Mouse (Mus musculus) forebrain, embryonic 13.5 days (tissue): ENCODE measurements around the gene Eva1a. TPM values are rescaled to one million over a fixed set of nuclear protein-coding genes. Genes with fewer than 3 reads are reported as not detected.

Source experiments
- ATAC-seq: fragments of 200-750 bp; cut with Nextera tagmentation; 2 replicates; pipeline ENCODE4 v1.8.0; 2017
- H3K27ac ChIP-seq: fragments of 300-500 bp; sonication (generic); 2 replicates; pipeline ENCODE4 v1.5.1; 2015; ENCODE audit warnings: inconsistent platforms, mild to moderate bottlenecking, moderate library complexity
- H3K27me3 ChIP-seq: fragments of 300-500 bp; sonication (generic); 2 replicates; pipeline ENCODE4 v1.6.1; 2015; ENCODE audit warnings: mild to moderate bottlenecking, inconsistent platforms
- H3K36me3 ChIP-seq: fragments of 300-500 bp; sonication (generic); 2 replicates; pipeline ENCODE4 v1.6.1; 2015; ENCODE audit warnings: mild to moderate bottlenecking, inconsistent platforms; ENCODE audit not compliant: poor library complexity, severe bottlenecking
- H3K4me1 ChIP-seq: fragments of 300-500 bp; sonication (generic); 2 replicates; pipeline ENCODE4 v1.6.1; 2015; ENCODE audit warnings: inconsistent platforms
- H3K4me2 ChIP-seq: fragments of 300-500 bp; sonication (generic); 2 replicates; pipeline ENCODE4 v1.6.1; 2015; ENCODE audit warnings: inconsistent platforms, mild to moderate bottlenecking, moderate library complexity
- H3K4me3 ChIP-seq: fragments of 300-500 bp; sonication (generic); 2 replicates; pipeline ENCODE4 v1.5.1; 2015; ENCODE audit warnings: mild to moderate bottlenecking, inconsistent platforms
- H3K9ac ChIP-seq: fragments of 300-500 bp; sonication (generic); 2 replicates; pipeline ENCODE4 v1.6.1; 2015; ENCODE audit warnings: mild to moderate bottlenecking, inconsistent platforms
- H3K9me3 ChIP-seq: fragments of 300-500 bp; sonication (generic); replicated peaks from 2 replicates; pipeline ENCODE4 v1.6.1; 2016; ENCODE audit warnings: inconsistent platforms
- WGBS: fragments of 180-500 bp; shearing (Covaris S2); methylation state at CpG from one replicate; pipeline ENCODE4 v1.1.7; 2015; 5-methylcytosine and 5-hydroxymethylcytosine counted together
- polyA plus RNA-seq: library from polyadenylated mRNA; unstranded; fragments of >200 nt; fragmentation: Nextera tagmentation; extraction: Ambion mirVana; gene quantifications from 2 replicates; pipeline ENCODE4 v1.2.1, GENCODE M21; 2015

Eva1a gene
- polyA plus RNA-seq, result 1.2 and 1.9 TPM in 2 replicates

GRCm38 (mm10) chr6:82040834-82041487 is at the start of gene Eva1a:
Gene Eva1a, plus strand, starts transcription at chr6:82041043.
- Histone ChIP-seq H3K9ac (peak within 1 kb of the TSS; percentile 56), H3K36me3 (no peaks in the 10 kb centered on the region), H3K4me1 (peaks cover 16% of the 10 kb centered on the region), H3K4me3 (peak within 1 kb of the TSS; percentile 55), H3K4me2 (peak within 1 kb of the TSS; percentile 100), H3K27ac (no peak within 1 kb of the TSS), H3K27me3 (peaks cover 46% of the 10 kb centered on the region), H3K9me3 (no peaks in the 10 kb centered on the region)
- no peak for ATAC-seq
- 15% methylated on average over 11 of the region's 11 CpGs for WGBS

DNA sequence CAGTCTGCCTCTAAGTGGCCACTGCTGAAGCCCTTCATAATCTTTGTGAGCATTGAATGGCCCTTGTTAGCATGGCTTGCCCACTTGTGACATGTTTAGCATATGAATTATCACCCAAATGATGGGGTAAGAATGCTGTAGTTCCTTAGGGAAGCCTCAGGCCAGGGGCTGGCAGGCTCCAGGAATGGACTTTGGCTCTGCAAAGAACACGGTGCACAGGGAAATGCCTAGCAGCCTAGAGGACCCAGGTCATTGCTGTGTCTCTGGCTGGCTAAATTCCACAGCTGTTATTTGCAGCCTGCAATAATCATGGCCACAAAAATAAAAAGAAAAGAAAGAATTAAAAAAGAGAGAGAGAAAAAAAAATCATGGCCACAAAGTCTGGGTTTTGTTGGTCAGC is 28.5 kb upstream of the Eva1a start:
- Histone ChIP-seq H3K4me2 (no peak overlapping the region), H3K4me3 (no peak overlapping the region), H3K9ac (no peak overlapping the region), H3K27me3 (no peaks in the 10 kb centered on the region), H3K4me1 (no peaks in the 10 kb centered on the region), H3K27ac (no peak overlapping the region), H3K36me3 (no peaks in the 10 kb centered on the region), H3K9me3 (no peaks in the 10 kb centered on the region)
- ATAC-seq, result no peak
- 47% methylated on average over 1 of the region's 1 CpGs for WGBS

DNA sequence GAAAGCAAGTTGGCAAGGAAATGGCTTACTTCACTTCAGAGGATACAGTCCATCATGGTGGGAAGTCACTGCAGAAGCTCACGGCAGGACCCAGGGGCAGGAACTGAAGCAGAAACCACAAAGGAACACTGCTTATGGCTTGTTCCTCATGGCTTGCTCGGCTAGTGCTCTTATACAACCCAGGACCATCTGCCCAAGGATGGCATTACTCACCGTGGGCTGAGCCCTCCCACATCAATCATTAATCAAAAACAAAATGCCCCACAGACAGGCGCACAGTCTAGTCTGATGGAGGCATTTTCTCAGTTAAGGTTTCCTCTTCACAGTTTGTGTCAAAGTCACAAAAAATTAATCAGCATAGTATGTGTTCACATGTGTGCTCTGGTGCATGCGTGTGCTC is 19.8 kb upstream of the Eva1a start:
- Histone ChIP-seq H3K27me3 (no peaks in the 10 kb centered on the region), H3K9ac (no peak overlapping the region), H3K27ac (no peak overlapping the region), H3K4me1 (no peaks in the 10 kb centered on the region), H3K4me2 (no peak overlapping the region), H3K9me3 (no peaks in the 10 kb centered on the region), H3K36me3 (no peaks in the 10 kb centered on the region), H3K4me3 (no peak overlapping the region)
- 92% methylated on average over 5 of the region's 5 CpGs for WGBS
- no peak for ATAC-seq

- 85% methylated on average over 5 of the region's 5 CpGs for WGBS
- no peak overlapping the region for H3K27ac ChIP-seq
- H3K9ac ChIP-seq, result no peak overlapping the region
- H3K9me3 ChIP-seq, result no peaks in the 10 kb centered on the region
- no peak overlapping the region for H3K4me2 ChIP-seq
- no peaks in the 10 kb centered on the region for H3K36me3 ChIP-seq
- H3K27me3 ChIP-seq, result no peaks in the 10 kb centered on the region
- no peak overlapping the region for H3K4me3 ChIP-seq
- no peak for ATAC-seq
- H3K4me1 ChIP-seq, result no peaks in the 10 kb centered on the region
Observed at GRCm38 (mm10) chr6:82021494-82021893, 19.3 kb upstream of the Eva1a start.

GRCm38 (mm10) chr6:82029611-82030510 is 11.0 kb upstream of the Eva1a start:
- Histone ChIP-seq H3K4me2 (no peak overlapping the region), H3K27ac (no peak overlapping the region), H3K9ac (no peak overlapping the region), H3K9me3 (no peaks in the 10 kb centered on the region), H3K4me3 (no peak overlapping the region), H3K4me1 (0 out of 2 replicates have a peak, but pooled peaks cover 5% of the 10 kb centered on the region), H3K27me3 (no peaks in the 10 kb centered on the region), H3K36me3 (no peaks in the 10 kb centered on the region)
- WGBS, result 25% methylated on average over 19 of the region's 19 CpGs
- no peak for ATAC-seq

DNA sequence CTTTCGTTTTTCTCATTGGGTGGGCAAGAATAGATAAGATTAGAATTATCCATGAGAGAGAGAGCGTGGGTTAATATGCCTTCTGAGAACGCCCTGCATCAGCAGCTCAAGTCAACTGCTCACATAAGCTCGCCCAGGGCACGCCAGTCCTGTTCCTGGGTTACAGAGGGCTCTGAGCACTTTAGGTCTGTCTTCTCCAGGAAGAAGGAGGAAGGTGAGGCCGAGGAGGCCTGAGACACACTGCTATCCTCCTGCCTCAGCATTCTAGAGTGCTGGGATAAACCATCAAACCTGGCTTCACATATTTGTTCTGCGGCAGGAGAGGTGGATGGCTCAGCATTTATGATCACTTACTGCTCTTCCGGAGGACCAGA is 10.3 kb upstream of the Eva1a start:
- WGBS, result 65% methylated on average over 8 of the region's 8 CpGs

GRCm38 (mm10) chr6:82037211-82037610 is 3.6 kb upstream of the Eva1a start:
- H3K4me3 ChIP-seq, result no peak overlapping the region
- no peak for ATAC-seq
- no peak overlapping the region for H3K27ac ChIP-seq
- 79% methylated on average over 7 of the region's 7 CpGs for WGBS
- H3K9me3 ChIP-seq, result no peaks in the 10 kb centered on the region
- peaks cover 24% of the 10 kb centered on the region for H3K27me3 ChIP-seq
- H3K4me1 ChIP-seq, result peaks cover 7% of the 10 kb centered on the region
- H3K36me3 ChIP-seq, result no peaks in the 10 kb centered on the region
- no peak overlapping the region for H3K9ac ChIP-seq
- H3K4me2 ChIP-seq, result no peak overlapping the region

More for the DNA sequence above, 10.3 kb upstream of the Eva1a start:
- no peak overlapping the region for H3K9ac ChIP-seq
- no peaks in the 10 kb centered on the region for H3K27me3 ChIP-seq
- H3K4me1 ChIP-seq, result 0 out of 2 replicates have a peak, but pooled peaks cover 5% of the 10 kb centered on the region
- no peaks in the 10 kb centered on the region for H3K9me3 ChIP-seq
- H3K36me3 ChIP-seq, result no peaks in the 10 kb centered on the region
- H3K4me3 ChIP-seq, result no peak overlapping the region
- no peak overlapping the region for H3K27ac ChIP-seq
- H3K4me2 ChIP-seq, result no peak overlapping the region
- no peak for ATAC-seq

GRCm38 (mm10) chr6:82039193-82039592 is 1.6 kb upstream of the Eva1a start:
- no peak overlapping the region for H3K27ac ChIP-seq
- no peaks in the 10 kb centered on the region for H3K36me3 ChIP-seq
- H3K4me3 ChIP-seq, result no peak overlapping the region
- no peak overlapping the region for H3K9ac ChIP-seq
- peaks cover 16% of the 10 kb centered on the region for H3K4me1 ChIP-seq
- no peak overlapping the region for H3K4me2 ChIP-seq
- 76% methylated on average over 6 of the region's 6 CpGs for WGBS
- peaks cover 44% of the 10 kb centered on the region for H3K27me3 ChIP-seq
- no peaks in the 10 kb centered on the region for H3K9me3 ChIP-seq
- ATAC-seq, result no peak

DNA sequence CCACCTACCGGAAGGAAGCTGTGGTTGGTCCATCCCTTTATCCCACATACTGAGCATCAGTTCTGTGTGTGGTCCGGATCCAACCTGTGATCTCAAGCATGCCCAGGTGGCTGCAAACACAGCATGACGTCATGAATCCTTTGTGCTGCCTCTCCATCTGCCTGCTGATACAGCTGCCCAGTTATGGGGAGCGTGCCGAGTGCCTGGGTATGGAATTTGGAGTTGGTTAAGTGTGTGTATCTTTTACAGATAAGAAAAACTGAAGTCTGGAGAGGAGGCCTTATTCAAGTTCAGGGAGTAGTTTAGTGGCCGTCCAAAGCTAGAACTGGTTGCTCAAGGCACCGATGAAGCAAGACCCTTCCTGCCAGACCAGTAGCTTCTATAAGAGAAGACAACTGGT is 875 bp upstream of the Eva1a start:
- WGBS, result 80% methylated on average over 7 of the region's 7 CpGs
- H3K4me3 ChIP-seq, result no peak overlapping the region
- no peak for ATAC-seq
- no peaks in the 10 kb centered on the region for H3K36me3 ChIP-seq
- peaks cover 46% of the 10 kb centered on the region for H3K27me3 ChIP-seq
- H3K27ac ChIP-seq, result no peak overlapping the region
- peaks cover 16% of the 10 kb centered on the region for H3K4me1 ChIP-seq
- H3K9me3 ChIP-seq, result no peaks in the 10 kb centered on the region
- H3K9ac ChIP-seq, result no peak overlapping the region
- no peak overlapping the region for H3K4me2 ChIP-seq

- Histone ChIP-seq H3K4me1 (peaks cover 16% of the 10 kb centered on the region), H3K27ac (no peak overlapping the region), H3K27me3 (peaks cover 46% of the 10 kb centered on the region), H3K9ac (peak overlapping the region; percentile 56), H3K36me3 (no peaks in the 10 kb centered on the region), H3K4me2 (peak overlapping the region; percentile 100), H3K9me3 (no peaks in the 10 kb centered on the region), H3K4me3 (peak overlapping the region; percentile 55)
- 1% methylated on average over 38 of the region's 50 CpGs for WGBS
- ATAC-seq, result peak; percentile 78
Observed at GRCm38 (mm10) chr6:82041488-82042295, 849 bp downstream of the Eva1a start.

DNA sequence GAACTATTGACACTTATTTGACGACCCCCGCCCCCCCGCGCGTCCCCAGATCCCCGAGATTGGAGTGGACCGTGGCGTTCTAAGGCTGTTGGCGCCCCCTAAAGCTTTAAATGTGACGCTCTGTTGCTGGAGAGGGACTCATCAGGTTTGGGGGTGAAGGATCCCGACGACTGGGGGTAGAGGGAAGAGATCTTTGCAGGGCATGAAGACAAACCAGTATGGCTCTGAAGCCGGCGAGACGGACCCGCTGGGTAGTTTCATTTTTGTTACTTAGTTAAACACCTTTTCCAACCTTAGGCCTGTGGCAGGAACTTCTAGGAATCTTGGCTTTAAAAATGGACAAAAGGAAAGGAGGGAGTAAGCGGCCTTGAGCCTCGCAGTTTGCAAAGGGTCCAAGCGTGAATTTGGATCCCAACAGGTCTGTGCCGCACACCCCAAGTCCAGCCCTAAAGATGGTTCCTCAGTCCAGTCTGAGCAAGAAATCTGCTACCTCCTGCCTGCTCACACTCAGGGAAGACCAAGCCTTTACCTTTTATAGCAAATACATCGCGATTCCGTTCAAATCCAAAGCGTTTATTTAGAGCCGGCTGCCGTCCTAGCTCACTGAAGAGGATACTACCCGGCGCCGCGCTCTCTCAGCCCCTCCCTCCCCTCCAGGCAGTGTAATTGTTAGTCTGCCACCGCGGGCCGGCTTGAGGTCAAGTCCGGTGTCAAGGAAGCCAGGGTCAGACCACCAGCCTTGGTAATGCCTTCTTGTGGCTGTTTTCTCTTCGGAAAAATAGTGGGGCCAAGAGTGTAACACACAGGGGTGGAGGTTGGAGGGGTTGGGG is 1.7 kb downstream of the Eva1a start:
- Histone ChIP-seq H3K9ac (peak overlapping the region; percentile 56), H3K27me3 (peaks cover 46% of the 10 kb centered on the region), H3K4me3 (peak overlapping the region; percentile 55), H3K4me2 (peak overlapping the region; percentile 100), H3K36me3 (no peaks in the 10 kb centered on the region), H3K9me3 (no peaks in the 10 kb centered on the region), H3K27ac (no peak overlapping the region), H3K4me1 (peaks cover 16% of the 10 kb centered on the region)
- ATAC-seq, result peak; percentile 50
- under 1% methylated on average over 35 of the region's 35 CpGs for WGBS
